Mouse (Mus musculus) C2C12 (cell line): ENCODE data around the gene Zfp617.

Experiments used
- CEBPB ChIP-seq: IDR thresholded peaks from one replicate; pipeline ENCODE4 v1.6.1; 2011; ENCODE audit warnings: low read depth, mild to moderate bottlenecking, control low read depth, moderate library complexity
- CTCF ChIP-seq: IDR thresholded peaks from one replicate; pipeline ENCODE4 v1.5.1; 2011; ENCODE audit not compliant: control insufficient read depth, insufficient read depth, insufficient read length
- FOSL1 ChIP-seq: IDR thresholded peaks from one replicate; pipeline ENCODE4 v1.8.0; 2011; ENCODE audit warnings: mild to moderate bottlenecking, low read length; ENCODE audit not compliant: poor library complexity, insufficient read depth, severe bottlenecking
- MAX ChIP-seq: IDR thresholded peaks from one replicate; pipeline ENCODE4 v1.6.1; 2011; ENCODE audit warnings: mild to moderate bottlenecking, control low read depth
- MYOD1 ChIP-seq: IDR thresholded peaks from one replicate; pipeline ENCODE4 v1.6.1; 2011; ENCODE audit warnings: low read depth; ENCODE audit not compliant: control insufficient read depth, insufficient read length
- MYOG ChIP-seq: IDR thresholded peaks from one replicate; pipeline ENCODE4 v1.6.1; 2011; ENCODE audit not compliant: control insufficient read depth, insufficient read length; ENCODE audit errors: extremely low read depth
- USF1 ChIP-seq: IDR thresholded peaks from one replicate; pipeline ENCODE4 v1.6.1; 2011; ENCODE audit warnings: low read depth, mild to moderate bottlenecking, control low read depth, moderate library complexity

- no peak for TF ChIP-seq CTCF
- TF ChIP-seq USF1, result no peak
- no peak for TF ChIP-seq MYOD1
- TF ChIP-seq MAX, result no peak
- no peak for TF ChIP-seq MYOG
- no peak for TF ChIP-seq FOSL1
- TF ChIP-seq CEBPB, result peak; percentile 27
These were observed 14.3 kb downstream of the Zfp617 start for GRCm38 (mm10) chr8:71922567-71923401.
